Mouse (Mus musculus) kidney, embryonic 15.5 days (tissue): ENCODE results near the gene Rbm33. TPM values are rescaled to one million over a fixed set of nuclear protein-coding genes. Genes with fewer than 3 reads are reported as not detected.

ENCODE experiments used
- polyA plus RNA-seq: library from polyadenylated mRNA; unstranded; fragments of >200 nt; fragmentation: Nextera tagmentation; extraction: Ambion mirVana; gene quantifications from 2 replicates; pipeline ENCODE4 v1.2.1, GENCODE M21; 2015

Gene Rbm33
- polyA plus RNA-seq, 1 experiment from 2014 or later, result 10.8 TPM

Other genes with a start within 250 kb of the Rbm33 start
- 50.2 and 52.8 TPM in 2 replicates for gene Insig1, start 245.8 kb upstream of the Rbm33 start, polyA plus RNA-seq
- 0.09 and 0.15 TPM in 2 replicates for gene En2, start 151.4 kb upstream of the Rbm33 start, polyA plus RNA-seq
- 0.16 and 0.17 TPM in 2 replicates for gene Cnpy1, start 71.3 kb upstream of the Rbm33 start, polyA plus RNA-seq
- gene Shh, start 150.1 kb downstream of the Rbm33 start, polyA plus RNA-seq, result 0.80 and 1.0 TPM in 2 replicates